Comparison of ENCODE assay signal across 8 mouse cellular contexts in genomic region chr2:163016916-163017743, GRCm38 (mm10). TPM values are rescaled to one million over a fixed set of nuclear protein-coding genes. Genes with fewer than 3 reads are reported as not detected.
DNase-seq lines count a peak whose midpoint lies in the region; ATAC-seq lines count a peak whose summit lies in the region.

Gene Ift52, plus strand, starts transcription at chr2:163017354.

- under 1% methylated on average over 57 of the region's 57 CpGs for WGBS in heart, embryonic 14.5 days
- WGBS in liver, embryonic 13.5 days (ENCODE audit: insufficient replicate concordance): under 1% methylated on average over 57 of the region's 57 CpGs
- WGBS in stomach, embryonic 16.5 days: under 1% methylated on average over 57 of the region's 57 CpGs

- H3K4me2 ChIP-seq in heart, embryonic 14.5 days (ENCODE audit: low read length): peak within 1 kb of the TSS; percentile 76
- peak within 1 kb of the TSS; percentile 67 for H3K4me2 ChIP-seq in liver, embryonic 13.5 days
- H3K4me2 ChIP-seq in stomach, embryonic 16.5 days (ENCODE audit: low read depth, low read length): peak within 1 kb of the TSS; percentile 73

- peak; percentile 92 for ATAC-seq in CD4-positive, CD25-positive, alpha-beta regulatory T cell, adult 4 months
- ATAC-seq in heart, embryonic 14.5 days (ENCODE audit: insufficient number of reproducible peaks, insufficient read depth, low FRiP score, low read depth): peak; percentile 90
- peak; percentile 96 for ATAC-seq in liver, embryonic 13.5 days (ENCODE audit: low read depth)
- ATAC-seq in stomach, embryonic 16.5 days (ENCODE audit: insufficient read depth, low FRiP score): peak; percentile 96

- peaks cover 0 to 5% of the 10 kb centered on the region in 2 experiments; a peak in 1 of 4 replicates for H3K4me1 ChIP-seq in heart, embryonic 14.5 days (ENCODE audit: control insufficient read depth in 2 of 2, insufficient read depth in 2 of 2, low read length in 2 of 2)
- peaks cover 13% of the 10 kb centered on the region for H3K4me1 ChIP-seq in liver, embryonic 13.5 days (replicated peaks)
- H3K4me1 ChIP-seq in stomach, embryonic 16.5 days (ENCODE audit: control insufficient read depth, insufficient read depth, low read length): peaks cover 4% of the 10 kb centered on the region

- H3K36me3 ChIP-seq in heart, embryonic 14.5 days (ENCODE audit: control insufficient read depth, insufficient read depth, low read length): peaks cover 2% of the 10 kb centered on the region; the same call in 1 of the 2 replicates
- no peaks in the 10 kb centered on the region for H3K36me3 ChIP-seq in liver, embryonic 13.5 days
- H3K36me3 ChIP-seq in stomach, embryonic 16.5 days (ENCODE audit: control insufficient read depth, insufficient read depth, low read length): no peaks in the 10 kb centered on the region

- H3K27ac ChIP-seq in heart, embryonic 14.5 days (replicated peaks in 1 of 2; ENCODE audit: control insufficient read depth in 1 of 2, insufficient read depth in 1 of 2, low read depth in 2 of 2, low read length in 2 of 2): peak within 1 kb of the TSS; percentile 58 to 68; a peak in 3 of 4 replicates
- H3K27ac ChIP-seq in liver, embryonic 13.5 days: 0 out of 2 replicates have a peak within 1 kb of the TSS, but pooled peaks have one; percentile 53
- H3K27ac ChIP-seq in stomach, embryonic 16.5 days (ENCODE audit: low read length): peak within 1 kb of the TSS; percentile 82

- no peaks in the 10 kb centered on the region for H3K27me3 ChIP-seq in heart, embryonic 14.5 days (ENCODE audit: control insufficient read depth, insufficient read depth, low read length)
- H3K27me3 ChIP-seq in liver, embryonic 13.5 days: no peaks in the 10 kb centered on the region
- H3K27me3 ChIP-seq in stomach, embryonic 16.5 days (ENCODE audit: control insufficient read depth, insufficient read depth, low read length): no peaks in the 10 kb centered on the region

- H3K4me3 ChIP-seq in heart, embryonic 14.5 days (ENCODE audit: control insufficient read depth in 1 of 2, insufficient read depth in 1 of 2, low read depth in 1 of 2, low read length in 2 of 2): peak within 1 kb of the TSS; percentile 79 to 99
- H3K4me3 ChIP-seq in liver, embryonic 13.5 days (replicated peaks): peak within 1 kb of the TSS; percentile 90
- peak within 1 kb of the TSS; percentile 96 for H3K4me3 ChIP-seq in stomach, embryonic 16.5 days (replicated peaks; ENCODE audit: low read length)

- peak within 1 kb of the TSS; percentile 91 for H3K9ac ChIP-seq in heart, embryonic 14.5 days (ENCODE audit: low read length)
- H3K9ac ChIP-seq in liver, embryonic 13.5 days: peak within 1 kb of the TSS; percentile 83
- H3K9ac ChIP-seq in stomach, embryonic 16.5 days (ENCODE audit: low read length): peak within 1 kb of the TSS; percentile 88

- peak; percentile 87 for DNase-seq in c-Kit-negative CD71-positive TER-119-positive erythroid progenitor cells, embryonic 14.5 days (ENCODE audit: low read depth, low spot score)
- peak; percentile 76 for DNase-seq in fibroblast of lung, adult 2 months (ENCODE audit: low read depth)
- peak; percentile 94 for DNase-seq in kidney, postnatal 14 days
- peak; percentile 85 for DNase-seq in liver, embryonic 13.5 days
- peak; percentile 95 for DNase-seq in neural tube, embryonic 10.5 days (ENCODE audit: extremely low spot score, low spot score)

- no peaks in the 10 kb centered on the region for H3K9me3 ChIP-seq in heart, embryonic 14.5 days (ENCODE audit: control insufficient read depth, low read length)
- H3K9me3 ChIP-seq in liver, embryonic 13.5 days (replicated peaks): no peaks in the 10 kb centered on the region
- no peaks in the 10 kb centered on the region for H3K9me3 ChIP-seq in stomach, embryonic 16.5 days (replicated peaks; ENCODE audit: control insufficient read depth, low read length)

RNA-seq across cellular contexts. Expression of gene Ift52, which starts in this region (rescaled TPM):
- 10 to 100 TPM; 63.3 to 68.6 TPM for polyA plus RNA-seq in CD4-positive, CD25-positive, alpha-beta regulatory T cell, adult 4 months (2017; shearing (Covaris generic))
- polyA plus RNA-seq in heart, embryonic 14.5 days (2014; fragmentation: Nextera tagmentation; extraction: Ambion mirVana): 36.1 and 38.7 TPM in 2 replicates
- 20.6 and 22.9 TPM in 2 replicates for polyA plus RNA-seq in liver, embryonic 13.5 days (2015; fragmentation: Nextera tagmentation; extraction: Ambion mirVana)
- polyA plus RNA-seq in stomach, embryonic 16.5 days (2015; fragmentation: Nextera tagmentation; extraction: Ambion mirVana): 43.6 and 47.9 TPM in 2 replicates

Comparison
In these comparisons a context has a peak if more than half of its experiments do, and no peak if none do; other contexts are left out.
1. Peak in every context shown above with its lines: DNase-seq, ATAC-seq, H3K4me3 ChIP-seq and H3K27ac ChIP-seq.